Mouse (Mus musculus): ENCODE measurements around the gene Kctd2. TPM values are rescaled to one million over a fixed set of nuclear protein-coding genes. Genes with fewer than 3 reads are reported as not detected.
"Not testable (repeated sequence)": the region's sequence is repeated elsewhere in the genome, so short reads cannot be mapped to it uniquely, and the experiment has no call there.

Kctd2 gene
- polyA plus RNA-seq, 1 experiment from 2014 or later = 17.8 TPM

- no peak for ATAC-seq
- H3K9ac ChIP-seq (ENCODE audit: low read length) = no peak overlapping the region
- H3K4me3 ChIP-seq (ENCODE audit: low read depth, low read length) = no peak overlapping the region
- H3K36me3 ChIP-seq (ENCODE audit: control insufficient read depth, insufficient read depth, low read length) = no peaks in the 10 kb centered on the region
- no peaks in the 10 kb centered on the region for H3K9me3 ChIP-seq (replicated peaks; ENCODE audit: control insufficient read depth, low read length)
- no peak overlapping the region for H3K27ac ChIP-seq (ENCODE audit: low read depth, low read length)
- H3K4me2 ChIP-seq (ENCODE audit: low read length) = no peak overlapping the region
- DNase-seq (ENCODE audit: low spot score) = no peak
- H3K4me1 ChIP-seq (ENCODE audit: control insufficient read depth, insufficient read depth, low read length) = no peaks in the 10 kb centered on the region
- no peaks in the 10 kb centered on the region for H3K27me3 ChIP-seq (replicated peaks; ENCODE audit: control insufficient read depth, insufficient read depth, low read length)
- 91% methylated on average over 8 of the region's 8 CpGs for WGBS
Observed at GRCm38 (mm10) chr11:115464851-115465250, 44.9 kb downstream of the Kctd2 start.

DNA sequence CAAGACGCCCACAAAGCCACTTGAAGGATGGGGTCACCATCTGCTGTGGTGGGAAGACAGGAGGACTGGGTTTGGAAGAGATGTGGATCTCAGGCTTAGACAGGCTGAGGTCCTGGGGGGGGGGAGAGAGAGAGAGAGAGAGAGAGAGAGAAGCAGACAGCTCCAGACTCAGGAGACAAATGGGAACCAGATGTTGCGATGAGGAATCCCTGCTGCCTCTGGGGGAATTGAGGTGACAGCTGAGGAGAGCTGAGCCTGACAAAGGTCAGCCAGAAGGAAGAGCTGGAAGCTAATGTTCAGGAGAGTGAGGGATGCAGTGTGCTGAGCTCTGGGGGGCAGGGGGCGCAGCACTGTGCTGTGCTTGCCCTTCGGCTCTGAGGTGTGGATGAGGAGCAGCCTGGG lies 47.3 kb downstream of the Kctd2 start:
- H3K27me3 ChIP-seq (replicated peaks; ENCODE audit: control insufficient read depth, insufficient read depth, low read length) = no peaks in the 10 kb centered on the region
- 53% methylated on average over 4 of the region's 4 CpGs for WGBS
- ATAC-seq (no peak), DNase-seq (ENCODE audit: low spot score) (no peak)
- H3K4me3 ChIP-seq (ENCODE audit: low read depth, low read length) = no peak overlapping the region
- no peaks in the 10 kb centered on the region for H3K9me3 ChIP-seq (replicated peaks; ENCODE audit: control insufficient read depth, low read length)
- H3K4me2 ChIP-seq (ENCODE audit: low read length) = no peak overlapping the region
- no peaks in the 10 kb centered on the region for H3K36me3 ChIP-seq (ENCODE audit: control insufficient read depth, insufficient read depth, low read length)
- no peaks in the 10 kb centered on the region for H3K4me1 ChIP-seq (ENCODE audit: control insufficient read depth, insufficient read depth, low read length)
- H3K27ac ChIP-seq (ENCODE audit: low read depth, low read length) = no peak overlapping the region
- H3K9ac ChIP-seq (ENCODE audit: low read length) = no peak overlapping the region

GRCm38 (mm10) chr11:115472183-115472582 lies 52.3 kb downstream of the Kctd2 start:
- no peak overlapping the region for H3K4me2 ChIP-seq (ENCODE audit: low read length)
- 86% methylated on average over 7 of the region's 7 CpGs for WGBS
- no peaks in the 10 kb centered on the region for H3K9me3 ChIP-seq (replicated peaks; ENCODE audit: control insufficient read depth, low read length)
- no peak for ATAC-seq
- H3K27ac ChIP-seq (ENCODE audit: low read depth, low read length) = no peak overlapping the region
- no peaks in the 10 kb centered on the region for H3K36me3 ChIP-seq (ENCODE audit: control insufficient read depth, insufficient read depth, low read length)
- no peak overlapping the region for H3K4me3 ChIP-seq (ENCODE audit: low read depth, low read length)
- H3K4me1 ChIP-seq (ENCODE audit: control insufficient read depth, insufficient read depth, low read length) = peaks cover 17% of the 10 kb centered on the region
- no peak overlapping the region for H3K9ac ChIP-seq (ENCODE audit: low read length)
- H3K27me3 ChIP-seq (replicated peaks; ENCODE audit: control insufficient read depth, insufficient read depth, low read length) = no peaks in the 10 kb centered on the region
- no peak for DNase-seq (ENCODE audit: low spot score)

- H3K27ac ChIP-seq (ENCODE audit: low read depth, low read length) = no peak overlapping the region
- H3K4me1 ChIP-seq (ENCODE audit: control insufficient read depth, insufficient read depth, low read length) = peaks cover 18% of the 10 kb centered on the region
- no peak overlapping the region for H3K4me2 ChIP-seq (ENCODE audit: low read length)
- H3K36me3 ChIP-seq (ENCODE audit: control insufficient read depth, insufficient read depth, low read length) = no peaks in the 10 kb centered on the region
- ATAC-seq (peak; percentile 30; the same call in 1 of the 2 replicates), DNase-seq (ENCODE audit: low spot score) (peak; percentile 97)
- H3K9me3 ChIP-seq (replicated peaks; ENCODE audit: control insufficient read depth, low read length) = no peaks in the 10 kb centered on the region
- no peak overlapping the region for H3K9ac ChIP-seq (ENCODE audit: low read length)
- WGBS = 31% methylated on average over 15 of the region's 15 CpGs
- H3K27me3 ChIP-seq (replicated peaks; ENCODE audit: control insufficient read depth, insufficient read depth, low read length) = no peaks in the 10 kb centered on the region
- H3K4me3 ChIP-seq (ENCODE audit: low read depth, low read length) = no peak overlapping the region
Observed at GRCm38 (mm10) chr11:115473626-115474275, 53.8 kb downstream of the Kctd2 start.

DNA sequence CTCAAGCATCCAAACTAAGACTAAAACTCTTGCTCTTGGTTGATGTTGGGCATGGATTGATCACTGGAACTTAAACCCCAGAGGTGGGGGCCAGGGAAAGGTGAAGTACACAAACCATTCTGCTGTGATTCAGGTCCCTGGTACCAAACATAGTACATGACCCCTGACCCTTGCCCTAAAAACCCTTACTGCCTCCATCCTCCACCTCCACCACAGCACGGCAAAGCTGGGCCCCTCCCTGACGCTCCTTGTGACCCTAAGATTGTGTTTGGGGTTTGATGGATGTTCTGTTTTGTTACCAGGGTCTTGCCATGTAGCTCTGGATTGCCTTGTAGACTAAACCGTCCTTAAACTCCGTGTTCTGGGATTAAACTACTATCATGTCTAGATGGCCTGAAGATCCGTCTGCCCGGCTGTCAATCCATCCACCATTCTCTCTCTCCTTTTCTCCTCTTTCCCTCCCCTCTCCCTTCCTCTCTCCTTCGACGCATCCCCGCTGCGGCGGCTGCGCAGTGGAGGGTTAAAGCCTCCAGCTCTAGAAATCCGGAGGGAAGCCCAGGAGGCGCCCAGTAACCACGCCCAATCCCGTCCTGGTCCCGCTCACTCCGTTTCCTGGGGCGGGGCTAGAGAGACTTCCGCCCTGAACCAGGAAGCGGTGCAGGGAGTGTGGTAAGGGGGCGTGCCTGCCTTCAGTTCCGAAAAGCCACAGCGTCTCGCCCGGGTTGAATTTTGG lies 55.3 kb downstream of the Kctd2 start, which contains the start of gene Armc7:
TSS of gene Armc7 (plus strand) at position 643 of the 733 bp plus-strand sequence.
- Histone ChIP-seq H3K4me3 (ENCODE audit: low read depth, low read length) (peak within 1 kb of the TSS; percentile 65), H3K36me3 (ENCODE audit: control insufficient read depth, insufficient read depth, low read length) (no peaks in the 10 kb centered on the region), H3K9ac (ENCODE audit: low read length) (peak within 1 kb of the TSS; percentile 66), H3K27ac (ENCODE audit: low read depth, low read length) (peak within 1 kb of the TSS; percentile 74), H3K9me3 (replicated peaks; ENCODE audit: control insufficient read depth, low read length) (no peaks in the 10 kb centered on the region), H3K4me2 (ENCODE audit: low read length) (peak within 1 kb of the TSS; percentile 95), H3K4me1 (ENCODE audit: control insufficient read depth, insufficient read depth, low read length) (peaks cover 18% of the 10 kb centered on the region), H3K27me3 (replicated peaks; ENCODE audit: control insufficient read depth, insufficient read depth, low read length) (no peaks in the 10 kb centered on the region)
- DNase-seq (ENCODE audit: low spot score) (peak; percentile 98), ATAC-seq (peak; percentile 99)
- WGBS = 2% methylated on average over 26 of the region's 26 CpGs

DNA sequence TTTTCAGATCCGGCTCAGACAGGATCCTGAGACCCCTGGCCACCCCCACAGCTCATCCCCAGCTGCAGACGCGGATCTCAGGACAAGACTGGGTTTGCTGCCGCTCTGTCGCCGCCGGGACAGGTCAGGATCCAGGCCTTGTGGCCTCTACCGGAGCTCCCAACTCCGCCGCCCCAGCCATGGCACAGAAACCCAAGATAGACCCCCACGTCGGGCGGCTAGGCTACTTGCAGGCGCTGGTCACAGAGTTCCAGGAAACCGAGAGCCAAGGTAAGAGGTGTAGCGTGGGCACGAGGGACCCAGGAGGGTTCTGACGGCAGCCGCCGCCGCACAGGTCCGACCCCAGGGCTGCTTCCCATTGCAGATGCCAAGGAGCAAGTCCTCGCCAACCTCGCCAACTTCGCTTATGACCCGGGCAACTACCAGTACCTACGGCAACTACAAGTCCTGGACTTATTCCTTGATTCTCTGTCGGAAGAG lies 55.9 kb downstream of the Kctd2 start:
- no peak; the same call in 1 of the 2 replicates for ATAC-seq
- 5% methylated on average over 28 of the region's 28 CpGs for WGBS

GRCm38 (mm10) chr11:115476630-115477029 lies 56.7 kb downstream of the Kctd2 start:
- peaks cover 18% of the 10 kb centered on the region for H3K4me1 ChIP-seq (ENCODE audit: control insufficient read depth, insufficient read depth, low read length)
- not testable (repeated sequence) for H3K27ac ChIP-seq (ENCODE audit: low read depth, low read length); H3K36me3 ChIP-seq (ENCODE audit: control insufficient read depth, insufficient read depth, low read length); DNase-seq (ENCODE audit: low spot score); H3K27me3 ChIP-seq (replicated peaks; ENCODE audit: control insufficient read depth, insufficient read depth, low read length); ATAC-seq; H3K9me3 ChIP-seq (replicated peaks; ENCODE audit: control insufficient read depth, low read length)
- peak overlapping the region; percentile 95 for H3K4me2 ChIP-seq (ENCODE audit: low read length)
- WGBS = 79% methylated on average over 4 of the region's 4 CpGs
- peak overlapping the region; percentile 66 for H3K9ac ChIP-seq (ENCODE audit: low read length)
- peak overlapping the region; percentile 65 for H3K4me3 ChIP-seq (ENCODE audit: low read depth, low read length)

More for the DNA sequence above, 55.9 kb downstream of the Kctd2 start:
- Histone ChIP-seq H3K27ac (ENCODE audit: low read depth, low read length) (0 out of 2 replicates have a peak overlapping the region, but pooled peaks have one; percentile 0), H3K4me3 (ENCODE audit: low read depth, low read length) (peak overlapping the region; percentile 65), H3K27me3 (replicated peaks; ENCODE audit: control insufficient read depth, insufficient read depth, low read length) (no peaks in the 10 kb centered on the region), H3K4me2 (ENCODE audit: low read length) (peak overlapping the region; percentile 95), H3K9me3 (replicated peaks; ENCODE audit: control insufficient read depth, low read length) (no peaks in the 10 kb centered on the region), H3K36me3 (ENCODE audit: control insufficient read depth, insufficient read depth, low read length) (no peaks in the 10 kb centered on the region), H3K9ac (ENCODE audit: low read length) (peak overlapping the region; percentile 66), H3K4me1 (ENCODE audit: control insufficient read depth, insufficient read depth, low read length) (peaks cover 18% of the 10 kb centered on the region)
- no peak for DNase-seq (ENCODE audit: low spot score)

- ATAC-seq; H3K9me3 ChIP-seq (replicated peaks; ENCODE audit: control insufficient read depth, low read length); H3K36me3 ChIP-seq (ENCODE audit: control insufficient read depth, insufficient read depth, low read length); H3K27me3 ChIP-seq (replicated peaks; ENCODE audit: control insufficient read depth, insufficient read depth, low read length); DNase-seq (ENCODE audit: low spot score); H3K9ac ChIP-seq (ENCODE audit: low read length); H3K27ac ChIP-seq (ENCODE audit: low read depth, low read length); H3K4me2 ChIP-seq (ENCODE audit: low read length); H3K4me3 ChIP-seq (ENCODE audit: low read depth, low read length): not testable (repeated sequence)
- WGBS = 90% methylated on average over 7 of the region's 7 CpGs
- H3K4me1 ChIP-seq (ENCODE audit: control insufficient read depth, insufficient read depth, low read length) = peaks cover 18% of the 10 kb centered on the region
Observed at GRCm38 (mm10) chr11:115477388-115477787, 57.5 kb downstream of the Kctd2 start.
